Mouse (Mus musculus): ENCODE data around the gene Gm16253. TPM values are rescaled to one million over a fixed set of nuclear protein-coding genes. Genes with fewer than 3 reads are reported as not detected.

Gm16253 gene
- polyA plus RNA-seq, 1 experiment from 2014 or later, result 1.7 TPM

DNA sequence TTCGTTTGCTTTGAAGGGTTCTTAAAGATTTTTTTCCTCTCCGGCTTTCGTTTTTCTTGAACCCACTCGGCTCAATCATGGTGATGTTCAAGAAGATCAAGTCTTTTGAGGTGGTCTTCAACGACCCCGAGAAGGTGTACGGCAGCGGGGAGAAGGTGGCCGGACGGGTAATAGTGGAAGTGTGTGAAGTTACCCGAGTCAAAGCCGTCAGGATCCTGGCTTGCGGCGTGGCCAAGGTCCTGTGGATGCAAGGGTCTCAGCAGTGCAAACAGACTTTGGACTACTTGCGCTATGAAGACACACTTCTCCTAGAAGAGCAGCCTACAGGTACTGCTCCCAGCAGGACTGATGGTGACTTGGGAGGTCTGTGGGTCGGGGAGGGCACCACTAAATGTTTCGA is 18.6 kb upstream of the Gm16253 start:
- Histone ChIP-seq H3K27ac (peak overlapping the region; percentile 3; the same call in 1 of the 2 replicates), H3K9me3 (no peaks in the 10 kb centered on the region), H3K4me3 (replicated peaks) (peak overlapping the region; percentile 63), H3K27me3 (no peaks in the 10 kb centered on the region), H3K4me2 (peak overlapping the region; percentile 67), H3K4me1 (peaks cover 53% of the 10 kb centered on the region), H3K9ac (peak overlapping the region; percentile 63), H3K36me3 (replicated peaks) (peaks cover 22% of the 10 kb centered on the region)
- ATAC-seq (ENCODE audit: low FRiP score), result no peak
- WGBS, result under 1% methylated on average over 17 of the region's 17 CpGs

DNA sequence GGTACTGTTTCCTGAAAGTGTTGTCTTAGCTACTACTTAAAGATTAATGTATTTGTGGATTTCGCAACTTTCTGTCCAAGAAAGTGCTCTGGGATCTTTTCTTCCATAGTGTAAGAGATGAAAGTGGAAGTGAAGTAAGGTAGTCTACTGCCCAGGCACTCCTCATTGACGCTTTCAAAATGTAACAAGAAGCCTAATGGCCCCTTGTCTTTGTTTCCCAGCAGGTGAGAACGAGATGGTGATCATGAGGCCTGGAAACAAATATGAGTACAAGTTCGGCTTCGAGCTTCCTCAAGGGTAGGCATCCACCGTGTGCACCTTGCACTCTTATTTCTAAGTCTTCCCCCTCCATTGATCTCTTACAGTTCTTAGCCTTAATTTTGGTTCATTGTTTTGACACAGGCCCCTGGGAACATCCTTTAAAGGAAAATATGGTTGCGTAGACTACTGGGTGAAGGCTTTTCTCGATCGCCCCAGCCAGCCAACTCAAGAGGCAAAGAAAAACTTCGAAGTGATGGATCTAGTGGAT is 18.1 kb upstream of the Gm16253 start:
- WGBS, result 46% methylated on average over 10 of the region's 10 CpGs
- peak overlapping the region; percentile 63 for H3K9ac ChIP-seq
- peaks cover 53% of the 10 kb centered on the region for H3K4me1 ChIP-seq
- H3K4me3 ChIP-seq (replicated peaks), result peak overlapping the region; percentile 63
- H3K36me3 ChIP-seq (replicated peaks), result peaks cover 22% of the 10 kb centered on the region
- H3K9me3 ChIP-seq, result no peaks in the 10 kb centered on the region
- no peak overlapping the region for H3K27ac ChIP-seq
- H3K27me3 ChIP-seq, result no peaks in the 10 kb centered on the region
- no peak for ATAC-seq (ENCODE audit: low FRiP score)
- H3K4me2 ChIP-seq, result peak overlapping the region; percentile 67

DNA sequence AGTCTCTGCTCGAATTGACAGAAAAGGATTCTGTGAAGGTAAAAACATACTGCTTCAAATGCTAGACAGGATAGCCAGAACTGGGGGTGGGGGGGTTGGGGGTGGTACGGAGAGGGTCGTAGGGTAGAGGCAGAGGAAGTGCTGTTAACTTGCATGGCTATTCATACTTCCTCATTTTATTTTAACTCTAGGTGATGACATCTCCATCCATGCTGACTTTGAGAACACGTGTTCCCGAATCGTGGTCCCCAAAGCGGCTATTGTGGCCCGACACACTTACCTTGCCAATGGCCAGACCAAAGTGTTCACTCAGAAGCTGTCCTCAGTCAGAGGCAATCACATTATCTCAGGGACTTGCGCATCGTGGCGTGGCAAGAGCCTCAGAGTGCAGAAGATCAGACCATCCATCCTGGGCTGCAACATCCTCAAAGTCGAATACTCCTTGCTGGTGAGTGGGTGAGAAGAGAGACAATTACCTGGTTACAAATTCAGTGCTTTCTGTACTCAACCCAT is 17.3 kb upstream of the Gm16253 start:
- Histone ChIP-seq H3K36me3 (replicated peaks) (peaks cover 22% of the 10 kb centered on the region), H3K27ac (peak overlapping the region; percentile 8; the same call in 1 of the 2 replicates), H3K4me3 (replicated peaks) (peak overlapping the region; percentile 63), H3K9me3 (no peaks in the 10 kb centered on the region), H3K4me2 (peak overlapping the region; percentile 67), H3K4me1 (peaks cover 53% of the 10 kb centered on the region), H3K27me3 (no peaks in the 10 kb centered on the region), H3K9ac (no peak overlapping the region; the same call in 1 of the 2 replicates)
- 90% methylated on average over 12 of the region's 12 CpGs for WGBS
- no peak for ATAC-seq (ENCODE audit: low FRiP score)

DNA sequence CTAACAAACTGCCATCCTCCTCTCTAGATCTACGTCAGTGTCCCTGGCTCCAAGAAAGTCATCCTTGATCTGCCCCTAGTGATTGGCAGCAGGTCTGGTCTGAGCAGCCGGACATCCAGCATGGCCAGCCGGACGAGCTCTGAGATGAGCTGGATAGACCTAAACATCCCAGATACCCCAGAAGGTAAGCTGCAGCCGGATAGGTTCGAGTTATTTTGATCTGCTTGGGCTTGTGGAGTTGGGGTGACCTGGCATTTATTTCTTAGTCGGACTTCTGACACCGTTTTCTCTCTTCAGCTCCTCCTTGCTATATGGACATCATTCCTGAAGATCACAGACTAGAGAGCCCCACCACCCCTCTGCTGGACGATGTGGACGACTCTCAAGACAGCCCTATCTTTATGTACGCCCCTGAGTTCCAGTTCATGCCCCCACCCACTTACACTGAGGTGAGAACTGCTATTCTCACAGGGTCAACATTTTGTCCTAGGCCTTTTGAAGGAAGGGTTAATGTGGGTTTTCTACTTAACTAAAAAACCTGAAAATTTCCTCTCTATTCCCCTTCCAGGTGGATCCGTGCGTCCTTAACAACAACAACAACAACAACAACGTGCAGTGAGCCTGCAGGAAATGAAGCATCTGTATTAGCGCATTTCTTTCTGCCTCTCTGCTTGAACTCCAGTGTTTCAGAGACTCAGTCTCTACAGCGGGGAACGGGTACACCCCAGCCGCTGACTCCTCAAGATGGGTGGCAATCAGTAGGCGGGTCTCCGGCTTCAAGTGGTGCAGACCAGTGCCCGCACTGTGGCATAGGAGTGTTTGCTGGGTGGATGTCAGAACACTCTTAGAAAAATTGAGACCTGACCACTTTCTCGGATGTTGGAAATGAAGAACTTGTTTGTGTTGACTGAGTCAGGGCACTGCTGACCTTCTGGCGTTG is 16.6 kb upstream of the Gm16253 start:
- no peaks in the 10 kb centered on the region for H3K9me3 ChIP-seq
- ATAC-seq (ENCODE audit: low FRiP score), result no peak
- 95% methylated on average over 23 of the region's 23 CpGs for WGBS
- peak overlapping the region; percentile 67 for H3K4me2 ChIP-seq
- H3K27me3 ChIP-seq, result no peaks in the 10 kb centered on the region
- peaks cover 22% of the 10 kb centered on the region for H3K36me3 ChIP-seq (replicated peaks)
- peaks cover 49% of the 10 kb centered on the region for H3K4me1 ChIP-seq
- peak overlapping the region; percentile 63 for H3K4me3 ChIP-seq (replicated peaks)
- H3K27ac ChIP-seq, result no peak overlapping the region
- H3K9ac ChIP-seq, result no peak overlapping the region; the same call in 1 of the 2 replicates

DNA sequence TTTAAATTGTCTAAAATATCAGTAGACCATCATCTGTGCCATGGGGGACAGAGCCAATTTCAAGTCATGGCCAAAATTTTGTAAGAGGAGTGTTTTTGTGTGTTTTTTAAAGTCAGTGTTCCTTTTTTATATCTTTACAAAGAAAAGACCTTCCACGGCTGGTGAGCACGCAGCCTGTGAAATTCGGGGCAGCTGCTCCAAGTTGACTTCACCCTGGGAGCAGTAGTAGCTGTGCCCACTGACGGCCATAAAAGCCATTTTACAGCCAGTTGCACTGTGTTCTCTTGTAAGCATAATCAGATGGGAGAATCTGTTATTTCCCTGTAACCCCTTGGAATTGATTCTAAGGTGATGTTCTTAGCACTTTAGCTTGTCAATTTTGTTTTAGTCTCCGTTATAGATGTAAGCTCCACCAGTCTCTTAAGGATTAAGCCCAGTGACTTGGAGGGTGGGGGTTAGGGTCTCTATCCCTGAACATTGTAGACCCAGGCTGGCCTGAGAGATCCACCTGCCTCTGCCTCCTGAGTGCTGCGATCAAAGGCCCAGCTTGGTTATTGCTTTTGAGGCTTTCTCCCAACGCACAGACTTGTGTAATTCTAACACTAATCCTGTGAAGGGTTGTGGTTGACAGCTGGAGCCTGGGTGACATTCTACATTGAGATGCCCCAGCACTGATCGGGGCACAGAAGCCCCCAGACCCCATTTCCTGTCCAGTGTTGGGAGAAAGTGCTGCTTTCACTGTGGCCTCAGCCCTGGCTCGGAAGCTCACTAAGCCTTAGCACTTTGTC is 15.7 kb upstream of the Gm16253 start:
- Histone ChIP-seq H3K9me3 (no peaks in the 10 kb centered on the region), H3K9ac (peak overlapping the region; percentile 21; the same call in 1 of the 2 replicates), H3K36me3 (replicated peaks) (peaks cover 22% of the 10 kb centered on the region), H3K4me3 (replicated peaks) (0 out of 2 replicates have a peak overlapping the region, but pooled peaks have one; percentile 9), H3K4me1 (peaks cover 42% of the 10 kb centered on the region), H3K27me3 (no peaks in the 10 kb centered on the region), H3K27ac (no peak overlapping the region), H3K4me2 (peak overlapping the region; percentile 67; the same call in 1 of the 2 replicates)
- no peak for ATAC-seq (ENCODE audit: low FRiP score)
- 92% methylated on average over 9 of the region's 9 CpGs for WGBS

DNA sequence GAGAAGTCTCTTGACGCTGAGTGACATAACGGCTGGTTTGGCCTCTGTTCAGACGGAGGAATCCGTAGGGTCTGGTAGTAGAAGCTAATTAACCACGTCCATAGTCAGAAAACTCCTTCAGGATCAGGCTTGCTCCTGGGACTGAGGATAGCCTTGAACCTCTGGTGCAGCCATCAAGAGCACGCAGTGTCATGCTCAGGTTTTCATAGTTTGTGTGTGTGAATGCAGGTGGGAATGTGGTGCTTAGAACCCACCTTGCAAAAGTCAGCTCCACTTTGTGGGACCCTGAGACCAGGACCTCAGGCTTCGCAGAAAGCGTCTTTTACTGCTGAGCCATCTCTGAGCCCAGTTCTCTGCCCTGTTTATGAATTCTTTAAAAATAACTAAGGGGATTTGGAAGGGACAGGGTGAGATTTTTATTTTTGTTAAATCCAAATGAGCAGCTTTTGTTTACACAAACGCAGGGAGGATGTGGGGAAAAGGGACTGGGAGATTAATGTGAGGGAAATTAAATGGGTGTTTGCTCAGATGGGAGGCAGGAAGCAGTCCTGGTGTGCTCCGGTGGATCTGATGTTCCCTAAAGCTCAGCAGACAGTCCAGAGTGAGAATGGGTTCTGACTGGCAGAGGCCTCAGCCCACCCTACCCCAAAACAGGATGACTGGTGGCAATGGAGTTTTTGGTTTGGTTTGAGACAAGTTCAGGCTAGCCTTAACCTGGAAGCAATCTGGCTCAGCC is 14.7 kb upstream of the Gm16253 start:
- H3K4me3 ChIP-seq (replicated peaks), result no peak overlapping the region
- peaks cover 22% of the 10 kb centered on the region for H3K36me3 ChIP-seq (replicated peaks)
- no peaks in the 10 kb centered on the region for H3K9me3 ChIP-seq
- H3K4me1 ChIP-seq, result peaks cover 32% of the 10 kb centered on the region
- 65% methylated on average over 10 of the region's 10 CpGs for WGBS
- H3K9ac ChIP-seq, result no peak overlapping the region
- no peaks in the 10 kb centered on the region for H3K27me3 ChIP-seq
- no peak overlapping the region for H3K4me2 ChIP-seq
- no peak overlapping the region for H3K27ac ChIP-seq
- ATAC-seq (ENCODE audit: low FRiP score), result no peak

DNA sequence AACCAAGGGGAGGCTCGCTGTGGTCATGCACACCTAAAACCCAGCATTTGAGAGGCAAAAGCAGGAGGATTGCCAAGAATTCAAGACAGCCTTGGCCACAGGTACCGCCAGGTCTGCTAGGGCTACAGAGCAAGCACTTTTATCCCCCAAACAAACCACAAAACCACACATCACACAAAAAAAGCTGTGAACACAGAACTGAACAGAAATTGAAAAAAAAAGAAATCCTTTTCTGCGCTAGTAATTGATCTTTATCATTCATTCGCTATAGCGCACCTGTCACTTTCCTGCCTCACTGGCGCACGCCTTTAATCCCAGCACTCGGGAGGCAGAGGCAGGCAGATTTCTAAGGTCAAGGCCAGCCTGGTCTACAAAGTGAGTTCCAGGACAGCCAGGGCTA is 13.5 kb upstream of the Gm16253 start:
- Histone ChIP-seq H3K4me3 (replicated peaks) (no peak overlapping the region), H3K36me3 (replicated peaks) (peaks cover 22% of the 10 kb centered on the region), H3K9me3 (no peaks in the 10 kb centered on the region), H3K27ac (0 out of 2 replicates have a peak overlapping the region, but pooled peaks have one; percentile 31), H3K4me2 (no peak overlapping the region), H3K4me1 (peaks cover 31% of the 10 kb centered on the region), H3K9ac (no peak overlapping the region), H3K27me3 (no peaks in the 10 kb centered on the region)
- 96% methylated on average over 8 of the region's 8 CpGs for WGBS
- no peak for ATAC-seq (ENCODE audit: low FRiP score)

DNA sequence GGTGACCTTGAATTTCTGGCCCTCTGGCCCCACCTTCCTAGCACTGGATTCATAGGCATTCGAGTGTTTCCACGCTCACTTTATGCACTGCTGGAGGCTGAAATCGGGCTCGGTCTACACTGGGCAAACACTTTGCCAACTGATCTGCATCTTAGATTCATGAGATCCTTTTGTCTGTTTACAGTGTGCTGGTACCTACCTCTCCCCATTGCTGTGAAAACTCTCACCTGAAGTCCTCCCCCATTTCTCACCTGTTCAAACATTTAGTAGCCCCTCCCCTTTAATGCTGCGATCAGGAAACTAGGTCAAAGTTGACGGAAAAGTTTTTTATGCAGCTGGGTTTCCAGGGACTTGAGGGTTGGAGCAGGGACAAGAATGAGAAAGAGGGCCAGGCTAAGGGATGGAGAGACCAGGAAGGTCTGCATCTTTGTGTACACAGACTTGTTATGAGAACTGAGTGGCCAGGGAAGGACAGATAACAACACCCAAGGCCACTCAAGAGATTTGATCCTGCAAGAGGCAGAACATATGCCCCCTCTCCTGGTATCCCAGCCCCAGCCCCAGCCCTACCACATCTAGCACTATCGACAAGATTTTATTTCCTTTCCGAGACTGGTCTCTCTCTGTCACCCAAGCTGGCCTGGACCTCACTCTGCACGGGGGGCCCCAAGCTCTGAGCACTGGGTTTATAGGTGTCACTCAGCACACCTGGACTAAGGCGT is 12.7 kb upstream of the Gm16253 start:
- peaks cover 22% of the 10 kb centered on the region for H3K36me3 ChIP-seq (replicated peaks)
- no peak overlapping the region for H3K4me3 ChIP-seq (replicated peaks)
- no peak overlapping the region for H3K4me2 ChIP-seq
- no peaks in the 10 kb centered on the region for H3K27me3 ChIP-seq
- peaks cover 23% of the 10 kb centered on the region for H3K4me1 ChIP-seq
- no peak overlapping the region for H3K27ac ChIP-seq
- 86% methylated on average over 10 of the region's 10 CpGs for WGBS
- no peaks in the 10 kb centered on the region for H3K9me3 ChIP-seq
- H3K9ac ChIP-seq, result no peak overlapping the region
- no peak for ATAC-seq (ENCODE audit: low FRiP score)

DNA sequence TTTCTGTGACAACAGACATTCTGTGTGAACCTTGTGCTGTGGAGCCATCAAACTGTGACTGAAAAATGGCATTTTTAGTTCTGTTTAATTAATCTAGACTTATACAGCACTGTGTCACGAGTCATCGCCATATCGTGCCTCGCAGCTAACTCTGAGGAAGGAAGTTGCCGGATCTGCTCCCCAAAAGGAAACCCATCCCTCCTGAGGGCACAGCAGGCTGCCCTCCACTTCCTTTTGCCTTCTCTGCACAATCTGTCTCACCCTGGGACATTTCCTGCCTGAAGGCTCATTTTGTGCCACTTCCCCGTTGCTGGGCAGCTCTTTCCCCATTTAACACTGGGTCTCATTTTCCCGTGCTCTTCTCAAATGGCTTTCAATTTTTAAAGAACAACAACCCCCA is 12.2 kb upstream of the Gm16253 start:
- ATAC-seq (ENCODE audit: low FRiP score), result no peak
- no peaks in the 10 kb centered on the region for H3K27me3 ChIP-seq
- peaks cover 18% of the 10 kb centered on the region for H3K4me1 ChIP-seq
- no peak overlapping the region for H3K9ac ChIP-seq
- H3K4me3 ChIP-seq (replicated peaks), result no peak overlapping the region
- no peak overlapping the region for H3K27ac ChIP-seq
- H3K9me3 ChIP-seq, result no peaks in the 10 kb centered on the region
- H3K36me3 ChIP-seq (replicated peaks), result peaks cover 19% of the 10 kb centered on the region
- H3K4me2 ChIP-seq, result no peak overlapping the region
- 81% methylated on average over 7 of the region's 7 CpGs for WGBS

DNA sequence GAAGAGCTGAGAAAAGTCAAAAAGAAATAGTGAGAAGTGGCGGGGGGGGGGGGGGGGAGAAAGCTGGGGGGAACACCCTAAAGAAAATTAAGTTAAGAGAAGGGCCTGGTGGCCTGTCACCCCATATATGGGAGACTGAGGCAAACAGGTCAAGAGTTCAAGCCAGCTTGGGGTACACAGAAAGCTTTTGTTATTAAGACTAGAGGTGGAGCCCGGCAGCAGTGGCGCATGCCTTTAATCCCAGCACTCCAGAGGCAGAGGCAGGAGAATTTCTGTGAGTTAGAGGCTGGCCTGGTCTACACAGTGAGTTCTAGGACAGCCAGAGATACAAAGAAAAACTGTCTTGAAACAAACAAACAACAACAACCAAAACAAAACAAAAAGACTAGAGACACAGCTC is 11.7 kb upstream of the Gm16253 start:
- no peak overlapping the region for H3K4me2 ChIP-seq
- no peaks in the 10 kb centered on the region for H3K9me3 ChIP-seq
- ATAC-seq (ENCODE audit: low FRiP score), result no peak
- H3K9ac ChIP-seq, result no peak overlapping the region
- peaks cover 14% of the 10 kb centered on the region for H3K36me3 ChIP-seq (replicated peaks)
- 89% methylated on average over 2 of the region's 3 CpGs for WGBS
- 0 out of 2 replicates have a peak overlapping the region, but pooled peaks have one; percentile 31 for H3K27ac ChIP-seq
- H3K4me3 ChIP-seq (replicated peaks), result no peak overlapping the region
- H3K27me3 ChIP-seq, result no peaks in the 10 kb centered on the region
- H3K4me1 ChIP-seq, result peaks cover 13% of the 10 kb centered on the region
